Mouse (Mus musculus): ENCODE data around the gene Cryba4.

DNA sequence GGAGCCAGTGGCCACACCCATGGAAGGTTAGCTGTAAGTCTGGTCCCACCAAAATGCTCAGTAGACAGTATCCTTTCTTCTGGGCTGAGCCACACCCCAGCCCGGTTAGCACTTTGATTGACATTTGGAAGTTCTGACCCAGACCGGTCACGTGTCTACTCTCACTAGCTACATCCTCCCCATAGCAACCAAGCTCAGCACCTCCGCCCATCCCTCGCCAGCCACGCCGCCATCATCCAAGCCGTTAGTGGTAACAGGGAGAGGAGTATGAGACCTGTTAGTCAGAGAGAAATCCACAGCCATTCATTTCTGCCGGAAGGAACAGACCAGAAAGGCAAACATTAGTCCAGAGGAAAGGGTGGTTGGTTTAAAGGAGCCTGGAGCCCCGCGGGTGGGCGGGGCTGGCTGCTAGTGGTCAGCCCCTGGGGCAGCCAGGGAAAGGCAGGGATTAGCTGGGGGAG, 37.0 kb downstream of the Cryba4 start:
- no peak for TF ChIP-seq CTCF (IDR thresholded peaks at IDR 0.05; ENCODE audit: low read depth, low read length)
- TF ChIP-seq POLR2A (IDR thresholded peaks at IDR 0.05; ENCODE audit: extremely low read depth, insufficient read depth, low read length), result no peak
